Comparison of ENCODE assay signal across 11 mouse cellular contexts in genomic region chr11:93817966-93818738, GRCm38 (mm10).
DNase-seq lines count a peak whose midpoint lies in the region; ATAC-seq and TF ChIP-seq lines count a peak whose summit lies in the region.
"Had no signal": no experiment of that assay in that cellular context is flagged by ENCODE, and none has a peak within 500 bp of the region (broad histone marks: within the 10 kb centered on the region; RNA-seq: fewer than 3 reads in every experiment).

No protein-coding gene starts in this region.

- ATAC-seq in hindbrain, embryonic 13.5 days (ENCODE audit: low FRiP score), result 0 out of 2 replicates have a peak, but pooled peaks have one; percentile 45
- peak; percentile 63 for ATAC-seq in hindbrain, embryonic 16.5 days
- no peak for ATAC-seq in liver, embryonic 12.5 days

- intact Hi-C loops in gastrocnemius, postnatal 14 days (cut with DNase I; ENCODE audit: low total_unique reads), result no loop called here

- no peak overlapping the region for H3K27ac ChIP-seq in hindbrain, embryonic 13.5 days
- H3K27ac ChIP-seq in hindbrain, embryonic 10.5 days, result no peak overlapping the region
- H3K27ac ChIP-seq in hindbrain, embryonic 16.5 days (ENCODE audit: low read depth, low read length), result no peak overlapping the region
- H3K27ac ChIP-seq in liver, embryonic 12.5 days, result no peak overlapping the region
- H3K27ac ChIP-seq: lung, embryonic 15.5 days had no signal

- H3K9ac ChIP-seq in hindbrain, embryonic 13.5 days, result no peak overlapping the region
- H3K9ac ChIP-seq in hindbrain, embryonic 16.5 days (ENCODE audit: low read depth, low read length), result no peak overlapping the region
- no peak overlapping the region for H3K9ac ChIP-seq in liver, embryonic 12.5 days
- H3K9ac ChIP-seq: lung, embryonic 15.5 days had no signal

- no peak overlapping the region for H3K4me2 ChIP-seq in hindbrain, embryonic 13.5 days
- peak overlapping the region; percentile 42 for H3K4me2 ChIP-seq in hindbrain, embryonic 16.5 days (ENCODE audit: low read length)
- no peak overlapping the region for H3K4me2 ChIP-seq in liver, embryonic 12.5 days
- H3K4me2 ChIP-seq: lung, embryonic 15.5 days had no signal

- peaks cover 13% of the 10 kb centered on the region for H3K4me1 ChIP-seq in hindbrain, embryonic 13.5 days (replicated peaks)
- H3K4me1 ChIP-seq in hindbrain, embryonic 10.5 days (replicated peaks), result no peaks in the 10 kb centered on the region
- peaks cover 3% of the 10 kb centered on the region; the same call in 1 of the 2 replicates for H3K4me1 ChIP-seq in hindbrain, embryonic 16.5 days (ENCODE audit: control insufficient read depth, insufficient read depth, low read depth, low read length)
- no peaks in the 10 kb centered on the region for H3K4me1 ChIP-seq in liver, embryonic 12.5 days

- TF ChIP-seq POLR2A in brain, embryonic 14.5 days (IDR thresholded peaks at IDR 0.05; ENCODE audit: borderline replicate concordance, extremely low read depth, insufficient read depth, insufficient read length, poor library complexity, severe bottlenecking), result no peak

- H3K9me3 ChIP-seq in hindbrain, embryonic 13.5 days, result no peaks in the 10 kb centered on the region
- H3K9me3 ChIP-seq in hindbrain, embryonic 10.5 days, result no peaks in the 10 kb centered on the region
- H3K9me3 ChIP-seq in hindbrain, embryonic 16.5 days (ENCODE audit: control insufficient read depth, low read length), result no peaks in the 10 kb centered on the region
- H3K9me3 ChIP-seq in liver, embryonic 12.5 days (replicated peaks), result no peaks in the 10 kb centered on the region
- H3K9me3 ChIP-seq: lung, embryonic 15.5 days had no signal

- no peak overlapping the region for H3K4me3 ChIP-seq in hindbrain, embryonic 13.5 days
- H3K4me3 ChIP-seq in hindbrain, embryonic 10.5 days, result no peak overlapping the region
- no peak overlapping the region for H3K4me3 ChIP-seq in hindbrain, embryonic 16.5 days (ENCODE audit: low read length)
- no peak overlapping the region for H3K4me3 ChIP-seq in liver, embryonic 12.5 days
- H3K4me3 ChIP-seq: lung, embryonic 15.5 days had no signal

- 49% methylated on average over 15 of the region's 15 CpGs for WGBS in hindbrain, embryonic 13.5 days
- 66% methylated on average over 15 of the region's 15 CpGs for WGBS in hindbrain, embryonic 10.5 days
- WGBS in hindbrain, embryonic 16.5 days, result 38% methylated on average over 15 of the region's 15 CpGs
- 60% methylated on average over 15 of the region's 15 CpGs for WGBS in liver, embryonic 12.5 days (ENCODE audit: insufficient replicate concordance)

- no peak for TF ChIP-seq CTCF in brain, embryonic 14.5 days (IDR thresholded peaks at IDR 0.05; ENCODE audit: borderline replicate concordance, extremely low read depth, insufficient read depth, insufficient read length)

- no peak for DNase-seq in hindbrain, embryonic 10.5 days (ENCODE audit: low spot score)
- peak; percentile 85 for DNase-seq in brain, embryonic 14.5 days (ENCODE audit: low read depth)
- DNase-seq in cerebellum, adult 9-11 months, result peak; percentile 93
- no peak for DNase-seq in gastrocnemius, adult 18-20 months (ENCODE audit: low spot score)
- DNase-seq in gastrocnemius, postnatal 14 days, result no peak
- DNase-seq: right cerebral cortex, postnatal 4 days; thymus, adult 18-20 months had no signal

- H3K27me3 ChIP-seq in hindbrain, embryonic 13.5 days, result no peaks in the 10 kb centered on the region
- H3K27me3 ChIP-seq in hindbrain, embryonic 10.5 days (ENCODE audit: insufficient read depth, poor library complexity, severe bottlenecking), result no peaks in the 10 kb centered on the region
- H3K27me3 ChIP-seq in hindbrain, embryonic 16.5 days (replicated peaks; ENCODE audit: control insufficient read depth, insufficient read depth, low read length), result no peaks in the 10 kb centered on the region
- no peaks in the 10 kb centered on the region for H3K27me3 ChIP-seq in liver, embryonic 12.5 days (replicated peaks)
- H3K27me3 ChIP-seq: lung, embryonic 15.5 days had no signal

- no peaks in the 10 kb centered on the region for H3K36me3 ChIP-seq in hindbrain, embryonic 13.5 days
- no peaks in the 10 kb centered on the region for H3K36me3 ChIP-seq in hindbrain, embryonic 10.5 days
- no peaks in the 10 kb centered on the region for H3K36me3 ChIP-seq in hindbrain, embryonic 16.5 days (ENCODE audit: control insufficient read depth, insufficient read depth, low read length)
- no peaks in the 10 kb centered on the region for H3K36me3 ChIP-seq in liver, embryonic 12.5 days
- H3K36me3 ChIP-seq: lung, embryonic 15.5 days had no signal

Comparison
In these comparisons a context has a peak if more than half of its experiments do, and no peak if none do; other contexts are left out.
1. DNase-seq: peak in brain, embryonic 14.5 days (single experiment) and cerebellum, adult 9-11 months (single experiment); none in hindbrain, embryonic 10.5 days (single experiment), gastrocnemius, adult 18-20 months (single experiment) and gastrocnemius, postnatal 14 days (single experiment).